Mouse (Mus musculus) gastrocnemius, adult 2 months (tissue): ENCODE results near the gene Panx1. TPM values are rescaled to one million over a fixed set of nuclear protein-coding genes. Genes with fewer than 3 reads are reported as not detected.
A peak's percentile ranks its signal among the peaks of the same experiment; 100 is the strongest.

Experiments
- DNase-seq: peaks from one replicate; pipeline ENCODE4 v3.0.0; 2022
- H3K27ac ChIP-seq: fragments of 200-600 bp; 2 replicates; pipeline ENCODE4 v1.8.1; 2022; ENCODE audit warnings: mild to moderate bottlenecking
- H3K4me3 ChIP-seq: fragments of 200-600 bp; 2 replicates; pipeline ENCODE4 v1.8.1; 2022; ENCODE audit warnings: mild to moderate bottlenecking, moderate library complexity
- CTCF ChIP-seq: fragments of 200-600 bp; IDR thresholded peaks from 2 replicates; pipeline ENCODE4 v1.8.1; 2022; ENCODE audit warnings: antibody characterized with exemption, mild to moderate bottlenecking, moderate library complexity
- intact Hi-C: fragments of 180-260 bp; cut with DNase I; formaldehyde crosslinking; loops from one replicate; pipeline ENCODE4 v1.15.1; 2025
- total RNA-seq, 2 experiments: library from RNA; stranded (reverse); gene quantifications; 2 replicates each; pipeline ENCODE4 v1.2.3; 2021

Panx1 gene
- total RNA-seq, 2 experiments from 2014 or later = 21.2 to 31.0 TPM

GRCm38 (mm10) chr9:15036405-15036804 is 8.9 kb downstream of the Panx1 start:
- no peak for DNase-seq
- peak overlapping the region; percentile 68 for H3K27ac ChIP-seq
- no peak overlapping the region for H3K4me3 ChIP-seq
- TF ChIP-seq CTCF = no peak
- intact Hi-C loops = no loop called here

GRCm38 (mm10) chr9:15035979-15036378 is 9.3 kb downstream of the Panx1 start:
- Histone ChIP-seq H3K27ac (peak overlapping the region; percentile 68), H3K4me3 (no peak overlapping the region)
- intact Hi-C loops = no loop called here
- DNase-seq = no peak
- no peak for TF ChIP-seq CTCF

- intact Hi-C loops = no loop called here
- TF ChIP-seq CTCF = no peak
- H3K27ac ChIP-seq = peak overlapping the region; percentile 66
- peak; percentile 61 for DNase-seq
- peak overlapping the region; percentile 57 for H3K4me3 ChIP-seq
These were observed 10.6 kb downstream of the Panx1 start for GRCm38 (mm10) chr9:15034546-15035273.

GRCm38 (mm10) chr9:15033568-15034160 is 11.6 kb downstream of the Panx1 start:
- Histone ChIP-seq H3K27ac (peak overlapping the region; percentile 66), H3K4me3 (no peak overlapping the region; the same call in none of the 2 replicates)
- DNase-seq = peak; percentile 42
- peak; percentile 75 for TF ChIP-seq CTCF
- intact Hi-C loops = no loop called here

- no peak for TF ChIP-seq CTCF
- no peak overlapping the region for H3K4me3 ChIP-seq
- H3K27ac ChIP-seq = peak overlapping the region; percentile 66
- no peak for DNase-seq
- intact Hi-C loops = no loop called here
These were observed 12.5 kb downstream of the Panx1 start for GRCm38 (mm10) chr9:15032797-15033196.

- intact Hi-C loops = no loop called here
- DNase-seq = peak; percentile 78
- H3K27ac ChIP-seq = no peak overlapping the region
- no peak for TF ChIP-seq CTCF
- H3K4me3 ChIP-seq = no peak overlapping the region
These were observed 14.5 kb downstream of the Panx1 start for GRCm38 (mm10) chr9:15030771-15031170.

GRCm38 (mm10) chr9:15029025-15029727 is 16.1 kb downstream of the Panx1 start:
- no peak overlapping the region for H3K4me3 ChIP-seq
- H3K27ac ChIP-seq = no peak overlapping the region
- DNase-seq = peak; percentile 81
- intact Hi-C loops = loop anchor here (1.0 to 5.0 kb wide), 3 partner anchors 76 to 184 kb away; no protein-coding TSS in a partner anchor
- peak; percentile 83 for TF ChIP-seq CTCF

GRCm38 (mm10) chr9:15027725-15028124 is 17.6 kb downstream of the Panx1 start:
- Histone ChIP-seq H3K4me3 (no peak overlapping the region), H3K27ac (no peak overlapping the region)
- no peak for DNase-seq
- intact Hi-C loops = loop anchor here (1.0 to 5.0 kb wide), 3 partner anchors 94 to 185 kb away; no protein-coding TSS in a partner anchor
- TF ChIP-seq CTCF = peak; percentile 42

- TF ChIP-seq CTCF = no peak
- no peak for DNase-seq
- H3K4me3 ChIP-seq = no peak overlapping the region
- intact Hi-C loops = no loop called here
- H3K27ac ChIP-seq = no peak overlapping the region
These were observed 22.2 kb downstream of the Panx1 start for GRCm38 (mm10) chr9:15023049-15023448.

GRCm38 (mm10) chr9:15021156-15021555 is 24.1 kb downstream of the Panx1 start:
- Histone ChIP-seq H3K27ac (no peak overlapping the region), H3K4me3 (no peak overlapping the region)
- no peak for DNase-seq
- no peak for TF ChIP-seq CTCF
- intact Hi-C loops = no loop called here

GRCm38 (mm10) chr9:15020561-15021080 is 24.7 kb downstream of the Panx1 start:
- no peak overlapping the region for H3K4me3 ChIP-seq
- no peak overlapping the region for H3K27ac ChIP-seq
- intact Hi-C loops = no loop called here
- TF ChIP-seq CTCF = no peak
- DNase-seq = no peak

- no peak for DNase-seq
- TF ChIP-seq CTCF = no peak
- peak overlapping the region; percentile 57; the same call in 1 of the 2 replicates for H3K27ac ChIP-seq
- intact Hi-C loops = loop anchor here (5.0 to 10.0 kb wide), 2 partner anchors 194 to 246 kb away; partner anchors contain the start of gene 1700012B09Rik
- H3K4me3 ChIP-seq = no peak overlapping the region
These were observed 26.5 kb downstream of the Panx1 start for GRCm38 (mm10) chr9:15018756-15019131.
